Mouse (Mus musculus): Measurements from ENCODE around the gene Cmtr1. TPM values are rescaled to one million over a fixed set of nuclear protein-coding genes. Genes with fewer than 3 reads are reported as not detected.

The Cmtr1 gene
- total and polyA plus RNA-seq, 3 experiments: 88.8 to 135 (median 105) TPM

DNA sequence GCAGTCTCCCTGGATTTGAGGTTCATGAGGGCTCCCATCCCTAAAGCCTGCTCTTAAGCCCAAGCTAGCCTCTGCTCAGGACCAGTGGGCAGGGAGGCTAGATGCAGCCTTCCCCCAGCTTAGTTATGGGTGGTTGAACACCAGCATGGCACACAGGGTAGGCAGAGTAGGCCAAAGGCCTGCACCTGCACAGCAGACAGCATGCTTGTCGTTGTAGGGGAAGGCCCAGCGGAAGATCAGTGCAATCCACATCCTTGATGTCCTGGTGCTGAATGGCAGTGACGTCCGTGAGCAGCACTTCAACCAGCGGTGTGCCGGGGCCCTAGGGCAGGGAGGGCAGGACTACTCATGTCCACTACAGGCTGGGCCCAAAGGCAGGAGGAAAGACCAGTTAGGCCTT is 38.0 kb downstream of the Cmtr1 start:
- dilution Hi-C loops (cut with MboI; ENCODE audit: extremely low pct_ligation_motif_present, extremely low pct_unique_long_range_greater_than_20kb, low sequenced_read_pairs) (no loop called here), in situ Hi-C loops (cut with MboI; ENCODE audit: low pct_ligation_motif_present, low pct_unique_long_range_greater_than_20kb, low sequenced_read_pairs) (no loop called here)

DNA sequence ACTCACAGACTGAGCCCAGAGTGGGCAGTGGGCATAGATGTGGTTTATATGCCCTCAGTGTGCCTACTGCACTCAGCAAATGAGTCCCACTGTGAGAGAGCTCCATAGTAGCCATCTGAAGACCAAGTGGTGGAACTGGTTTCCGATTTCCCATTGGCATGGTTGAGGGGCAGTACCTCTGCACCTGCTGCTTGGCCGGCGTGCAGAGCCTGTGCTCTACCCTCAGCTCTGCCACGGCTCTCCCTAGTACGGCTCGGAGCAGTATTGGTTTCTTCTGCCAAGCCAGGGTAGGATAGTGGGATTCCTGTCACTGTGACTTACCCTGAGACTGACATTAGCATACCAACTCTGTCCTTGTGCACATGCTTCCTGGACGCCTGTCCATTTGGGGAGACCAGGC is 40.2 kb downstream of the Cmtr1 start:
- Histone ChIP-seq H3K27ac (ENCODE audit: insufficient read depth, low read depth) (no peak overlapping the region), H3K4me1 (ENCODE audit: control insufficient read depth in 1 of 2, insufficient read depth in 2 of 2) (peaks cover 4 to 65% of the 10 kb centered on the region in 2 experiments), H3K4me3 (replicated peaks in 1 of 3; ENCODE audit: low read depth in 2 of 3, low read length in 2 of 3, poor library complexity in 1 of 3) (no peak overlapping the region), H3K79me2 (replicated peaks; ENCODE audit: control insufficient read depth, extremely low read depth, insufficient read depth, poor library complexity, severe bottlenecking) (no peaks in the 10 kb centered on the region), H3K27me3 (replicated peaks) (no peaks in the 10 kb centered on the region), H3K36me3 (replicated peaks in 1 of 2; ENCODE audit: control insufficient read depth in 1 of 2, insufficient read depth in 1 of 2, low read length in 1 of 2) (peaks cover 86 to 97% of the 10 kb centered on the region in 2 experiments), H3K9me3 (replicated peaks; ENCODE audit: low read length) (no peaks in the 10 kb centered on the region), H3K4me2 (ENCODE audit: insufficient read depth, low read depth, poor library complexity, severe bottlenecking) (no peak overlapping the region), H3K9ac (ENCODE audit: insufficient read depth, low read depth) (no peak overlapping the region)
- no peak for DNase-seq (ENCODE audit: extremely low read depth)
- in situ Hi-C loops (cut with MboI; ENCODE audit: low pct_ligation_motif_present, low pct_unique_long_range_greater_than_20kb, low sequenced_read_pairs): no loop called here
- TF ChIP-seq BHLHE40 (IDR thresholded peaks at IDR 0.05; ENCODE audit: low read depth, low read length) (no peak), SIN3A (IDR thresholded peaks at IDR 0.05; ENCODE audit: low read length) (no peak), NRF1 (IDR thresholded peaks at IDR 0.05; ENCODE audit: low read depth, low read length) (no peak), NELFE (IDR thresholded peaks at IDR 0.05; ENCODE audit: low read depth, low read length) (no peak), GABPA (IDR thresholded peaks at IDR 0.05; ENCODE audit: insufficient replicate concordance, low read depth, low read length) (no peak), MEF2A (IDR thresholded peaks at IDR 0.05; ENCODE audit: borderline replicate concordance, low read depth, low read length) (no peak), UBTF (IDR thresholded peaks at IDR 0.05; ENCODE audit: low read depth, low read length) (no peak), MYC (IDR thresholded peaks at IDR 0.05; ENCODE audit: low read depth, low read length) (no peak), TCF12 (IDR thresholded peaks at IDR 0.05; ENCODE audit: low read depth, low read length) (no peak), CTCF (conservative IDR thresholded peaks at IDR 0.05 in 1 of 2, IDR thresholded peaks at IDR 0.05 in 1 of 2; ENCODE audit: low read depth in 2 of 2, low read length in 2 of 2) (no peak), ELF1 (IDR thresholded peaks at IDR 0.05; ENCODE audit: low read depth, low read length) (no peak), SMC3 (IDR thresholded peaks at IDR 0.05; ENCODE audit: low read depth, low read length) (no peak), HCFC1 (IDR thresholded peaks at IDR 0.05; ENCODE audit: low read depth, low read length) (no peak), USF1 (IDR thresholded peaks at IDR 0.05; ENCODE audit: low read depth, low read length) (no peak), ZMIZ1 (IDR thresholded peaks at IDR 0.05; ENCODE audit: low read depth, low read length) (no peak; the same call in 1 of the 2 replicates)
- dilution Hi-C loops (cut with MboI; ENCODE audit: extremely low pct_ligation_motif_present, extremely low pct_unique_long_range_greater_than_20kb, low sequenced_read_pairs): no loop called here

More for the DNA sequence above, 38.0 kb downstream of the Cmtr1 start:
- Histone ChIP-seq H3K4me1 (ENCODE audit: control insufficient read depth in 1 of 2, insufficient read depth in 2 of 2) (peaks cover 9 to 75% of the 10 kb centered on the region in 2 experiments), H3K4me3 (replicated peaks in 1 of 3; ENCODE audit: low read depth in 2 of 3, low read length in 2 of 3, poor library complexity in 1 of 3) (peak overlapping the region in 1 of 3 experiments; percentile 25), H3K4me2 (ENCODE audit: insufficient read depth, low read depth, poor library complexity, severe bottlenecking) (no peak overlapping the region), H3K79me2 (replicated peaks; ENCODE audit: control insufficient read depth, extremely low read depth, insufficient read depth, poor library complexity, severe bottlenecking) (no peaks in the 10 kb centered on the region), H3K36me3 (replicated peaks in 1 of 2; ENCODE audit: control insufficient read depth in 1 of 2, insufficient read depth in 1 of 2, low read length in 1 of 2) (peaks cover 94 to 97% of the 10 kb centered on the region in 2 experiments), H3K9ac (ENCODE audit: insufficient read depth, low read depth) (no peak overlapping the region), H3K27ac (ENCODE audit: insufficient read depth, low read depth) (peak overlapping the region; percentile 74), H3K27me3 (replicated peaks) (no peaks in the 10 kb centered on the region), H3K9me3 (replicated peaks; ENCODE audit: low read length) (no peaks in the 10 kb centered on the region)
- DNase-seq (ENCODE audit: extremely low read depth): peak; percentile 76
- TF ChIP-seq BHLHE40 (IDR thresholded peaks at IDR 0.05; ENCODE audit: low read depth, low read length): peak; percentile 17
- TF ChIP-seq HCFC1 (IDR thresholded peaks at IDR 0.05; ENCODE audit: low read depth, low read length): 0 out of 2 replicates have a peak, but pooled peaks have one; percentile 29
- TF ChIP-seq MYC (IDR thresholded peaks at IDR 0.05; ENCODE audit: low read depth, low read length): 0 out of 2 replicates have a peak, but pooled peaks have one; percentile 30
- peak; percentile 43; the same call in 1 of the 2 replicates for TF ChIP-seq MXI1 (IDR thresholded peaks at IDR 0.05; ENCODE audit: low read depth, low read length)
- no peak for TF ChIP-seq USF1 (IDR thresholded peaks at IDR 0.05; ENCODE audit: low read depth, low read length)
